25 mouse cellular contexts compared by ENCODE assay signal in the genomic region with DNA sequence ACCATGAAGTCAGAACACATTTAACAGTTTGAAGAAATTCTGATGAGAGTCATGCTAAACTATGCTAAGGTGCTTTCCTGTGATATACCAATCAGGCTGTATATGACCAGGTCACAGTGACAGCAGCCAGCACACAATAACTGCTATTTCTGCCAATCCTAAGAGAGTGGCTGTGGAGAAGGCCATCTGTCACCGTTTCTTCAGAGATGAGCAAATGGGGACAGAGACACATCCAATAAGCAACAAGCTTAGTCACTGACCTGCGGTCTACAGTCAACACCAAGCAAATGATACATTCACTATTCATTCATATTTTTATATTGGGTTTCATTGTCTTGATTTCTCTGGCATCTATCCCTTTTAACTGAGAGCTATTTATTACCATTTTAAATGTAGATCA.
A peak's percentile ranks its signal among the peaks of the same experiment; 100 is the strongest.
DNase-seq lines count a peak whose midpoint lies in the region; ATAC-seq and TF ChIP-seq lines count a peak whose summit lies in the region.
"Had no signal": no experiment of that assay in that cellular context is flagged by ENCODE, and none has a peak within 500 bp of the region (broad histone marks: within the 10 kb centered on the region; RNA-seq: fewer than 3 reads in every experiment).

No protein-coding gene starts in this region.

- no peaks in the 10 kb centered on the region for H3K9me3 ChIP-seq in midbrain, postnatal 0 days (ENCODE audit: low read length)
- H3K9me3 ChIP-seq in midbrain, embryonic 11.5 days (ENCODE audit: control insufficient read depth, low read length): no peaks in the 10 kb centered on the region
- H3K9me3 ChIP-seq: embryonic facial prominence, embryonic 15.5 days; kidney, embryonic 15.5 days; limb, embryonic 13.5 days; liver, embryonic 12.5 days; midbrain, embryonic 13.5 days; neural tube, embryonic 12.5 days had no signal

- no peak for ATAC-seq in midbrain, postnatal 0 days (ENCODE audit: low FRiP score)
- no peak for ATAC-seq in midbrain, embryonic 11.5 days (ENCODE audit: low FRiP score)
- ATAC-seq: activated CD4-positive, CD25-positive, alpha-beta regulatory T cell, adult 4 months; forebrain, embryonic 14.5 days; intestine, postnatal 0 days; liver, embryonic 12.5 days; midbrain, embryonic 13.5 days had no signal

- H3K9ac ChIP-seq in midbrain, postnatal 0 days (replicated peaks; ENCODE audit: low read length, poor library complexity, severe bottlenecking): no peak overlapping the region
- no peak overlapping the region for H3K9ac ChIP-seq in midbrain, embryonic 11.5 days (ENCODE audit: low read length)
- H3K9ac ChIP-seq: embryonic facial prominence, embryonic 15.5 days; kidney, embryonic 15.5 days; limb, embryonic 13.5 days; liver, embryonic 12.5 days; midbrain, embryonic 13.5 days; neural tube, embryonic 12.5 days had no signal

- no peak overlapping the region for H3K4me3 ChIP-seq in midbrain, postnatal 0 days (ENCODE audit: low read depth, low read length)
- H3K4me3 ChIP-seq in midbrain, embryonic 11.5 days (ENCODE audit: low read depth, low read length): no peak overlapping the region
- H3K4me3 ChIP-seq in cerebellum, adult 2 months (replicated peaks; ENCODE audit: insufficient read depth, low read depth, low read length): no peak overlapping the region
- no peak overlapping the region for H3K4me3 ChIP-seq in thymus, adult 2 months (ENCODE audit: control insufficient read depth, insufficient read depth, low read length)
- H3K4me3 ChIP-seq: embryonic facial prominence, embryonic 15.5 days; gastrocnemius, adult 2 months; kidney, embryonic 15.5 days; limb, embryonic 13.5 days; liver, embryonic 12.5 days; midbrain, embryonic 13.5 days; neural tube, embryonic 12.5 days had no signal

- peaks cover 4% of the 10 kb centered on the region; the same call in 1 of the 2 replicates for H3K4me1 ChIP-seq in midbrain, postnatal 0 days (ENCODE audit: insufficient read depth, low read length)
- peaks cover 2% of the 10 kb centered on the region; the same call in 1 of the 2 replicates for H3K4me1 ChIP-seq in midbrain, embryonic 11.5 days (ENCODE audit: control insufficient read depth, insufficient read depth, low read length)
- H3K4me1 ChIP-seq in cerebellum, adult 2 months (ENCODE audit: control insufficient read depth, insufficient read depth, low read length): peaks cover 11% of the 10 kb centered on the region
- no peaks in the 10 kb centered on the region for H3K4me1 ChIP-seq in thymus, adult 2 months (replicated peaks; ENCODE audit: control insufficient read depth, insufficient read depth, low read length)
- H3K4me1 ChIP-seq: embryonic facial prominence, embryonic 15.5 days; kidney, embryonic 15.5 days; limb, embryonic 13.5 days; liver, embryonic 12.5 days had no signal

- no peak for TF ChIP-seq POLR2A in cerebellum, adult 2 months (IDR thresholded peaks at IDR 0.05; ENCODE audit: borderline replicate concordance, insufficient read depth, low read length)
- TF ChIP-seq POLR2A in thymus, adult 2 months (IDR thresholded peaks at IDR 0.05; ENCODE audit: control insufficient read depth, extremely low read depth, insufficient read depth, low read length, poor library complexity): no peak

- H3K27ac ChIP-seq in midbrain, postnatal 0 days (ENCODE audit: low read depth, low read length): no peak overlapping the region
- no peak overlapping the region for H3K27ac ChIP-seq in midbrain, embryonic 11.5 days (ENCODE audit: low read depth, low read length)
- no peak overlapping the region for H3K27ac ChIP-seq in cerebellum, adult 2 months (ENCODE audit: insufficient read depth, low read length)
- H3K27ac ChIP-seq in thymus, adult 2 months (ENCODE audit: control insufficient read depth, insufficient read depth, low read length): no peak overlapping the region
- H3K27ac ChIP-seq: embryonic facial prominence, embryonic 15.5 days; gastrocnemius, adult 2 months; kidney, embryonic 15.5 days; limb, embryonic 13.5 days; liver, embryonic 12.5 days; midbrain, embryonic 13.5 days; neural tube, embryonic 12.5 days had no signal

- peak; percentile 53 for DNase-seq in midbrain, postnatal 0 days (ENCODE audit: low spot score)
- DNase-seq in midbrain, embryonic 11.5 days (ENCODE audit: low spot score, missing footprints): no peak
- peak; percentile 71 to 92 for DNase-seq in cerebellum, adult 2 months
- DNase-seq in cerebellum, postnatal 25 days: peak; percentile 71 to 81
- no peak for DNase-seq in kidney, adult 9 months
- no peak for DNase-seq in thymus, adult 2 months
- no peak for DNase-seq in urinary bladder, adult 18-20 months (ENCODE audit: low spot score in 2 of 2)
- DNase-seq: adrenal gland, postnatal 10 days; B cell, adult 2 months; gastrocnemius, adult 2 months; heart, postnatal 4 days; kidney, postnatal 36 days; layer of hippocampus, postnatal 36 days; lung, adult 18-20 months; lung, postnatal 10 days; thymus, postnatal 14 days had no signal

- TF ChIP-seq CTCF in midbrain, postnatal 0 days (IDR thresholded peaks at IDR 0.05): no peak
- TF ChIP-seq CTCF in cerebellum, adult 2 months (IDR thresholded peaks at IDR 0.05; ENCODE audit: borderline replicate concordance, insufficient read depth, low read depth, low read length): no peak
- TF ChIP-seq CTCF in thymus, adult 2 months (IDR thresholded peaks at IDR 0.05; ENCODE audit: borderline replicate concordance, control insufficient read depth, extremely low read depth, insufficient read depth, low read length, poor library complexity): no peak

- H3K4me2 ChIP-seq in midbrain, postnatal 0 days (ENCODE audit: low read depth, low read length, poor library complexity, severe bottlenecking): no peak overlapping the region
- H3K4me2 ChIP-seq in midbrain, embryonic 11.5 days: no peak overlapping the region
- H3K4me2 ChIP-seq: embryonic facial prominence, embryonic 15.5 days; kidney, embryonic 15.5 days; limb, embryonic 13.5 days; liver, embryonic 12.5 days; midbrain, embryonic 13.5 days; neural tube, embryonic 12.5 days had no signal

- WGBS in midbrain, postnatal 0 days: 82% methylated on average over 2 of the region's 2 CpGs
- 87% methylated on average over 2 of the region's 2 CpGs for WGBS in midbrain, embryonic 11.5 days
- 8% methylated on average over 2 of the region's 2 CpGs for WGBS in cerebellum, adult 2 months
- WGBS in thymus, adult 2 months: 93% methylated on average over 2 of the region's 2 CpGs

- H3K27me3 ChIP-seq in midbrain, postnatal 0 days (ENCODE audit: insufficient read depth, low read length): no peaks in the 10 kb centered on the region
- no peaks in the 10 kb centered on the region for H3K27me3 ChIP-seq in midbrain, embryonic 11.5 days (ENCODE audit: control insufficient read depth, insufficient read depth, low read length)
- no peaks in the 10 kb centered on the region for H3K27me3 ChIP-seq in cerebellum, adult 2 months (ENCODE audit: control insufficient read depth, insufficient read depth, low read length)
- H3K27me3 ChIP-seq in thymus, adult 2 months (ENCODE audit: control insufficient read depth, insufficient read depth, low read length): no peaks in the 10 kb centered on the region
- H3K27me3 ChIP-seq: embryonic facial prominence, embryonic 15.5 days; kidney, embryonic 15.5 days; limb, embryonic 13.5 days; liver, embryonic 12.5 days; midbrain, embryonic 13.5 days; neural tube, embryonic 12.5 days had no signal

- no peaks in the 10 kb centered on the region for H3K36me3 ChIP-seq in midbrain, postnatal 0 days (ENCODE audit: insufficient read depth, low read length)
- no peaks in the 10 kb centered on the region for H3K36me3 ChIP-seq in midbrain, embryonic 11.5 days (ENCODE audit: control insufficient read depth, insufficient read depth, low read length)
- no peaks in the 10 kb centered on the region for H3K36me3 ChIP-seq in thymus, adult 2 months (ENCODE audit: control insufficient read depth, insufficient read depth, low read length)
- H3K36me3 ChIP-seq: embryonic facial prominence, embryonic 15.5 days; kidney, embryonic 15.5 days; limb, embryonic 13.5 days; liver, embryonic 12.5 days; midbrain, embryonic 13.5 days; neural tube, embryonic 12.5 days had no signal

Comparison
In these comparisons a context has a peak if more than half of its experiments do, and no peak if none do; other contexts are left out.
1. DNase-seq: peak in midbrain, postnatal 0 days (single experiment), cerebellum, adult 2 months (2 of 2) and cerebellum, postnatal 25 days (2 of 2); none in midbrain, embryonic 11.5 days (single experiment), kidney, adult 9 months (single experiment), thymus, adult 2 months (single experiment) and urinary bladder, adult 18-20 months (0 of 2).